Mouse (Mus musculus): Measurements from ENCODE around the gene Ermard.
"Not testable (repeated sequence)": the region's sequence is repeated elsewhere in the genome, so short reads cannot be mapped to it uniquely, and the experiment has no call there.

DNA sequence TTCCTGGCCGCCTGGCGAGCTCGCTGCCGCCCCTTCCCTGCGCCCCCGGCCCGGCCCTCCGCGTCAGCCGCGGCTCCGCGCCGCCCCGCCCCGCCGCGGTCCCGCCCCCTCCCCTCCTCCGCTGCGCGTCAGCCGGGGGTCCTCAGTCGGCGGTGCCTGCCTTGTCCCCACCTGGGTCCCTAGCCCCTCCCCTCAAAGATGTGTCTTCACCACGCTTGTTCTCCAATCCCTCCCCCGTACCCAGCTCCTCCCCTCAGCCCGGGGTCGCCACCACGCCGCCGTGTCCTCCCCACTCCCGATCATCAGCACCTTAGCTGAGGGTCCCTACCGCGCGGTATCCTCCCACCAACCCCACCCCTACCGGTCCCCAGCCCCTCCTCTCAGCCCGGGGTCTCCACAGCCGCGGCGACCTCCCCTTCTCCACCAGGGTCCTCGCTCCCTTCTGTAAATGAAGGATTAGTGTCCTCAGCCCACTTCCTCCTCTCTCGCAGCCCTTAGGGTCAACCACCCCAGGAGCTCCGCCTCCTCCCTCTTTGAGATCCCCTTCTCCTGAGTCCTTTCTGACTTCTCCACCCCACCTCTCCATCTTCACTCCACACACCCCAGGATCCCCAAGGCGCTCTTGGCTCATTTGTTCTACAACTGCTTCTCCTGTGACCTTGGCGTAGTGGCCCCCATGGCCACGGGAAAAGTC lies 47.7 kb upstream of the Ermard start:
- not testable (repeated sequence) for TF ChIP-seq CTCF (IDR thresholded peaks at IDR 0.05; ENCODE audit: low read depth, low read length); POLR2A (IDR thresholded peaks at IDR 0.05; ENCODE audit: extremely low read depth, insufficient read depth, low read length)
